Mouse (Mus musculus) intestine, postnatal 0 days (tissue): Measurements from ENCODE around the gene Phf20. TPM values are rescaled to one million over a fixed set of nuclear protein-coding genes. Genes with fewer than 3 reads are reported as not detected.

Experiments
- ATAC-seq: fragments of 200-750 bp; cut with Nextera tagmentation; 2 replicates; pipeline ENCODE4 v1.8.0; 2017; ENCODE audit warnings: mild to moderate bottlenecking, moderate TSS enrichment, moderate library complexity
- H3K27ac ChIP-seq: fragments of 300-500 bp; sonication (generic); 2 replicates; pipeline ENCODE4 v1.5.1; 2014; ENCODE audit warnings: mild to moderate bottlenecking, low read depth, low read length, moderate library complexity
- H3K27me3 ChIP-seq: fragments of 300-500 bp; sonication (generic); replicated peaks from 2 replicates; pipeline ENCODE4 v1.6.1; 2014; ENCODE audit warnings: low read length, mixed read lengths; ENCODE audit not compliant: control insufficient read depth, insufficient read depth
- H3K36me3 ChIP-seq: fragments of 300-500 bp; sonication (generic); 2 replicates; pipeline ENCODE4 v1.6.1; 2014; ENCODE audit warnings: mild to moderate bottlenecking, moderate library complexity; ENCODE audit not compliant: control insufficient read depth, insufficient read depth
- H3K4me1 ChIP-seq: fragments of 300-500 bp; sonication (generic); replicated peaks from 2 replicates; pipeline ENCODE4 v1.6.1; 2014; ENCODE audit warnings: antibody characterized with exemption, low read length, mixed read lengths; ENCODE audit not compliant: control insufficient read depth, insufficient read depth
- H3K4me2 ChIP-seq: fragments of 300-500 bp; sonication (generic); replicated peaks from 2 replicates; pipeline ENCODE4 v1.6.1; 2014; ENCODE audit warnings: low read depth, mild to moderate bottlenecking, moderate library complexity
- H3K4me3 ChIP-seq: fragments of 300-500 bp; sonication (generic); 2 replicates; pipeline ENCODE4 v1.5.1; 2014; ENCODE audit warnings: low read depth, low read length
- H3K9ac ChIP-seq: fragments of 300-500 bp; sonication (generic); 2 replicates; pipeline ENCODE4 v1.6.1; 2014; ENCODE audit warnings: mild to moderate bottlenecking, low read depth, low read length
- H3K9me3 ChIP-seq: fragments of 300-500 bp; sonication (generic); 2 replicates; pipeline ENCODE4 v1.6.1; 2016; ENCODE audit warnings: mixed run types; ENCODE audit not compliant: control insufficient read depth
- CTCF ChIP-seq: sonication (generic); IDR thresholded peaks from 2 replicates; pipeline ENCODE4 v1.5.1; 2016; ENCODE audit warnings: low read depth, mild to moderate bottlenecking, control low read depth, antibody characterized with exemption, moderate library complexity
- WGBS: fragments of 180-500 bp; shearing (Covaris S2); extraction: QIAGEN DNeasy Blood & Tissue Kit; methylation state at CpG from one replicate; pipeline ENCODE4 v1.1.7; 2014; 5-methylcytosine and 5-hydroxymethylcytosine counted together
- polyA plus RNA-seq: library from polyadenylated mRNA; unstranded; fragments of >200 nt; fragmentation: Nextera tagmentation; extraction: Ambion mirVana; gene quantifications from 2 replicates; pipeline ENCODE4 v1.2.1, GENCODE M21; 2015

Phf20 gene
- polyA plus RNA-seq, 1 experiment from 2014 or later = 20.9 TPM

DNA sequence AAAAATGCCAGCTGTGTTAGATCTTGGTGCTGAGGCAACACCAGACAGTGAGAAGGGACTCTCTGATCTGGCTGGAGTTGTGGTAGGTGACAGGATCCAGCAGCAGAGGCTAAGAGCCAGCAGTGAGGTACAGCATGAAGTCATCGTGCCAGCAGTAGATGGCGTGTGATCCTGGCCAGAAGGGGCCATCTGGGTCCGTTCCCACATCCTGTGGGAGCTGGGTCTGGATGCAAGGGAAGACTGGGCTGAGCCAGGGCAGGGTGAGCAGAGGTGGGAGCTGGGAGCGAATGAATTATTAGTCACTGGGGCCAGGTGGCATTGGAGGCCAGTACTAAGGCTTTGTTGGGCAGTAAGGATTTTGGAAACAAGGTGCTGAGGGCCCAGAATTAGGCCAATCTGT is 85.0 kb downstream of the Phf20 start:
- Histone ChIP-seq H3K4me3 (no peak overlapping the region), H3K4me2 (no peak overlapping the region), H3K4me1 (no peaks in the 10 kb centered on the region), H3K27me3 (no peaks in the 10 kb centered on the region), H3K9me3 (no peaks in the 10 kb centered on the region), H3K27ac (no peak overlapping the region), H3K9ac (no peak overlapping the region), H3K36me3 (peaks cover 28% of the 10 kb centered on the region)
- ATAC-seq = no peak
- TF ChIP-seq CTCF = no peak
- WGBS = 76% methylated on average over 4 of the region's 4 CpGs

DNA sequence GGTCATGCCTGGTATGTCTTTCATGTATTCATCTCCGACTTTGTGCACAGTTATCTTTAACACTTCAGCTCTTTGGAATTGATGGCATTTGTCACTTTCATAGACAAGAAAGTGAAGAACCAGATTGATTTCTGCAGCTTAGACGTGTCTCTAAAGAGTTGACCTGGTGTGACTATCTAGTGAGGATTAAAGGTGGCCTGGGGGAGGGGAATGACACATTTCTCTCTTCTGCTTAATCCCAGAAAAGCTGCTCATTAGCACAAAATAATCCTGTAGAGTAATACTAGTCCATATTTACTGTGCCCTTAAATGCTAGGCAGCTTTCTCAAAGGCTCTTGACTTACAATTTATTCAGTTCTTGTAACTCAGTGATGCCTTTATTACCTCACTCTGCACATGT is 88.9 kb downstream of the Phf20 start:
- Histone ChIP-seq H3K27ac (no peak overlapping the region), H3K4me1 (no peaks in the 10 kb centered on the region), H3K9me3 (no peaks in the 10 kb centered on the region), H3K4me2 (no peak overlapping the region), H3K9ac (no peak overlapping the region), H3K27me3 (no peaks in the 10 kb centered on the region), H3K36me3 (peaks cover 45% of the 10 kb centered on the region), H3K4me3 (no peak overlapping the region)
- WGBS = 82% methylated on average over 2 of the region's 2 CpGs
- ATAC-seq = no peak
- no peak for TF ChIP-seq CTCF

DNA sequence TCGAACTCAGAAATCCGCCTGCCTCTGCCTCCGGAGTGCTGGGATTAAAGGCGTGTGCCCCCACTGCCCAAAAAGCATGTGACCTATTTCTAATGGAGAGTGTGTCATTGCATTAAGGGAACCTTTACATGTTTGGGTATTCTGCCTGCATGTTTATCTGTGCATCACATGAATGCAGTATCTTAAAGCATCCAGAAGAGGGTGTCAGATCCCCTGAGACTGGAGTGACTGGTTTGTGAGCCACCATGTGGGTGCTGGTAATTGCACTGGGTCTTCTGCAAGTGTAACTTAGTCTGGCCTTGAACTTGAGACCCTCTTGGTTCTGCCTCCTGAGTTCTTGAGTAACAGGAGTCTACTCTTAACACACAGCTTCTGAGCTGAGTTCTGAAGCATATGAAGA is 90.5 kb downstream of the Phf20 start:
- ATAC-seq = no peak
- Histone ChIP-seq H3K27ac (no peak overlapping the region), H3K4me2 (no peak overlapping the region), H3K27me3 (no peaks in the 10 kb centered on the region), H3K4me3 (no peak overlapping the region), H3K36me3 (peaks cover 46% of the 10 kb centered on the region), H3K9ac (no peak overlapping the region), H3K4me1 (no peaks in the 10 kb centered on the region), H3K9me3 (no peaks in the 10 kb centered on the region)
- TF ChIP-seq CTCF = 0 out of 2 replicates have a peak, but pooled peaks have one; percentile 19
- 98% methylated on average over 4 of the region's 4 CpGs for WGBS

DNA sequence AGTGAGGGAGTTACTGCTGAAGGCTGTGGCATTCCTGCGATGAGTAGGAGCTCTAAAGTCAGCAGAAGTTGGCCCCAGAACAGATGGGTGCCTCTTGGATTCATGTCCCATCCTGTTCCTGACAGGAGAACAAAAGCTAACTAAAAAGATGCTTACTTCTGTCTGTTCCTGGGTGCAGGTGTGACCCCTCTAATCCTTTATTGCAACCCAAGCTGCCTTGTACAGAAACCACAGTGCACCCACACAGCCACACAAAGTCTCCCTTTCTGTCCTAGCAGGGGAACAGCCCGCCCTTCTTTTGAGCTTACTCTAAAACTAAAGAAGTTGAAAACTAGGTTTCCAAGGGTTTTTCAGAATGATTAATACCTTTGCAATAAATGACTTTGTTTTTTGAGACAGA is 92.0 kb downstream of the Phf20 start:
- Histone ChIP-seq H3K4me3 (no peak overlapping the region), H3K9ac (no peak overlapping the region), H3K27ac (no peak overlapping the region), H3K27me3 (no peaks in the 10 kb centered on the region), H3K4me2 (no peak overlapping the region), H3K4me1 (no peaks in the 10 kb centered on the region), H3K9me3 (no peaks in the 10 kb centered on the region), H3K36me3 (peaks cover 45% of the 10 kb centered on the region)
- ATAC-seq = no peak
- no peak for TF ChIP-seq CTCF
- 90% methylated on average over 2 of the region's 2 CpGs for WGBS

DNA sequence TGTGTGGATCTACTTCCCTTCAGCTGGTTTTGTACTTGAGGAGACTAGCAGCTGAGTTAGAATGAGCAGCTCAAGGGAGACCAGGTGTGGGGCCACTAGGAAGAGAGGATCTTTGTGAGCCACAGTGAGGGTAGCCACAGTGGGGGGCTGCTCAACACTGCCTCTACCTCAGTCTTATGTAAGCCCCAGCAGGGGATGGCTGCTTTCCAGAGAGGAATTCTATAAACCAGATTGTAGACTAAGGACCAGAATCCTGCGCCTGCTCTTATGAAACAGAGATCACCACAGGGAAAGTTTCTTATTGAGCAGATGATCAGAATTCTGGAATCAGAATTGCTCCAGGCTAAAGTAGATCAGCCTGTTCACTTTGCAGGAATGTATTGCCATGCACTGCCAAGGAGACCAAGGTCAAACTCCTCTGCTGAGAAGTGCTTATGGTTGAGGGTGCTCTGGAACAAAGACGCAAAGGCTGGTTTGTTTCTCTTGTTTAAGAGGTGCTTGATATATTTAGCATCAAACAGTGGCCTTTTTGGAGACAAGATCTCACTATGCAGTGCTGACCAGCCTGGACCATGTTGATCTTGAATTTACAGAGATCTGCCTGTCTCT is 93.4 kb downstream of the Phf20 start:
- WGBS = 91% methylated on average over 2 of the region's 2 CpGs
- TF ChIP-seq CTCF = no peak
- no peak for ATAC-seq
- peaks cover 45% of the 10 kb centered on the region for H3K36me3 ChIP-seq
- H3K27ac ChIP-seq = no peak overlapping the region
- H3K4me1 ChIP-seq = no peaks in the 10 kb centered on the region
- no peak overlapping the region for H3K9ac ChIP-seq
- no peaks in the 10 kb centered on the region for H3K27me3 ChIP-seq
- H3K9me3 ChIP-seq = no peaks in the 10 kb centered on the region
- no peak overlapping the region for H3K4me2 ChIP-seq
- H3K4me3 ChIP-seq = no peak overlapping the region

DNA sequence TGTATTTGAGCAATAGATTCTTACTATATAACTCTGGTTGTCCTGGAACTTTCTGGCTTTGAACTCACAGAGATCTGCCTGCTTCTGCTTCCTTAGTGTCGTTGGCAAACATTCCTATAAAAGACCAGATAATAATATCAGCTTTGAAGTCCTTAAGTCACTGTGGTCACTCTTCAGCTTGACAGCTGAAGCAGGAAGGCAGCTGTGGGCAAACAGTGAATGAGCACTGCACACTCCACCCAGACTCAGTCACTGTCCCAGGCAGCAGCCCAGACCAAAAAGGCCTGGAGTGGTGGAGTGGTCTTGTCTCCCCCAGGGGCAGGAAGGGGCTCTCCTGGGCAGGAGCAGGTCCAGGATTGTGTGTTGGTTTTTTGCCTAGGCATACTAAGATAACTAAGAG is 95.7 kb downstream of the Phf20 start:
- Histone ChIP-seq H3K36me3 (peaks cover 46% of the 10 kb centered on the region), H3K9ac (no peak overlapping the region), H3K4me2 (no peak overlapping the region), H3K4me3 (no peak overlapping the region), H3K27me3 (no peaks in the 10 kb centered on the region), H3K27ac (no peak overlapping the region), H3K4me1 (0 out of 2 replicates have a peak, but pooled peaks cover 6% of the 10 kb centered on the region), H3K9me3 (no peaks in the 10 kb centered on the region)
- ATAC-seq = no peak
- no peak for TF ChIP-seq CTCF
- 83% methylated on average over 1 of the region's 1 CpGs for WGBS
